Mouse (Mus musculus) kidney, postnatal 4 days (tissue): ENCODE measurements around the gene Hs3st3a1.

Experiments used
- DNase-seq, 2 experiments: peaks; one replicate each; pipeline ENCODE4 v3.0.0; 2021; ENCODE audit warnings: mixed read lengths in 2 of 2

The Hs3st3a1 gene

DNA sequence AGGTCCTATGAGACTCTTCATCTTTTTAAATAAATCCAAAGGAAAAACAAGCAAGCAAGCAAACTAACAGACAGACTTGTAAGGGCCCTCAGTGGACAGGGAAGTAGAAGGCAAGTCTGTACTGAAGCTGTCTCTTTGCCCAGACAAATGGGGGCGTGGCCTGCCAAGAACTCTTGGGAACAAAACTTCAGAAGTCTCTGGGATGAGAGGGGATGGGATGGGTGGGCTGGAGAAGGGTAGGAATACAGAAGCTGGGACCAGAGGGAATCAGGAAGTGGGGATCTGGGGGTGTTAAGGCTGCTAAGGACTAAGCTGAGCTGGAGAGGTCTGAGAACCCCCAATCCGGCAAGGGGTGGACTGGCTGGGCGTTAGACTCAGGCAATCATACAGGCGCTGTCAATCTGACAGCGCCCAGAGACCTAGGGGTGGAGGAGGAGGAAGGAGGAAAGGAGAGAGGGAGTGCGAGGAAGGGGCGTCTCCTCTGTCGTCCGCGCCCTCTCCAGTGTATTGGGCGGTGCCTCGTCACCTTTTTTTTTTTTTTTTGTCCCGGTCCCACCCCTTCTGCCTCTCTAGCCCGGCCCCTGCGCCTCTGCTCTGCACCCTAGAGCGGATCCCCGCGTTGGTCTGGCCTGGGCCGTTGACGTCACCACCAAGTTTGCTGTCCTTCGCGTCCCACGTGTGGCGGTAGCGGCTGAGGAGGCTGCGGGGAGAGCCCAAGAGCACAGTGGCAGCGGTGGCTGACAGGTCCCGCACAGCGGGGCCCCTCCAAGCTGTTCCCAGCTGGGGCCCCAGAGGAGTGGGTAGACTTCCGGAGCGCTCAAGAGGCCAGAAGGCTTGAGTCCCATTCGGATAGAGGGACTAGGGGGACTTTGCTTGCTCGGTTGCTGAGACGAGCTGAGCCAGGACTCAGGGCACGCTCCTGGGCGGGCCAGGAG is at the start of gene Hs3st3a1:
Gene Hs3st3a1, plus strand, starts transcription at position 722 of the 935 bp plus-strand sequence.
- DNase-seq = peak; percentile 75 to 84

DNA sequence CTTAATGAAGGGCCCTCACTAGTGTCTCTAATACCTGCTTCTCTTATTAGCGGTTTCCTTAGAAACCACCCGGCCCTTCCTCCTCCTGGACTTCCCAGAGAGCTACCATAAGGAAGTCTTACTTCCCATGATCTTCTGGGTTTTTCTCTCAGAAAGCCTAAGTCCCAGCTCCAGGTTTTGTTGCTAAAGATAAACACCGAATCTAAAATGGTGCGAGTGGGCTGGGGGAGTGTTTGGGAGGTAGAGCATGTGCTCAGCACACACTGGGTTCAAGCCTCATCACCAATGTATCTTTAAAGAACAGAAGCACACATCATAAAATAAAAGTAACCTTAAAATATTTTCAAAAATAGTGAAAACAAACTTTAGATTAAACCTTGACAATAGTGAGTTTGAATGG is 48.8 kb upstream of the Hs3st3a1 start:
- DNase-seq = no peak

DNA sequence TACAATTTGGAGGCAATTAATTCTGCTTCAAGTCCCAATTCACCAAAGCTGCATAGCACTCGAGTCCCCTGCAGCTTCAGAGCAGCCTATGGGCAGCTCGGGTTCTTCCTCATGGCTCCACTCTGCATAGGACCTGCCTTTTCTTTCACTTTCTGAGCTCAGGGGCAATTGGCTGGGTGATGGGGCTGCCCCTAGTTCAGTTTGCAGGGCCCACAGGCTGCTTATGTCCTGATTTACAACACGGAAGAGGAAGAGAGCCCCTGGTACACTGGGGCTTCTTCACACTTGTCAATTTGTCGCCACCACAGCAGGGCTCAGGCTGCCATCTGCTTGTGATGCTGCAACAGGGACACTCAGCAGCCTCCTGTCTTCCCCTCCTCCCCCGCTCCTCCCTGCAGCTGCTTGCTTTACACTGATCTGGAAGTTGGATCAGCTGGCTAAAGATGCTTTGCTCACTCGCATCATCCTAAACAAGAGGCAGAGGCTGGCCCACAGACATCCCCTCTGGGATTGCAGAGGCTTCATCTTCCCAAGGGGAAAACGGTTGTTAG is 38.7 kb upstream of the Hs3st3a1 start:
- peak; percentile 42 to 55 for DNase-seq

GRCm38 (mm10) chr11:64396949-64397348 is 38.2 kb upstream of the Hs3st3a1 start:
- no peak for DNase-seq

DNA sequence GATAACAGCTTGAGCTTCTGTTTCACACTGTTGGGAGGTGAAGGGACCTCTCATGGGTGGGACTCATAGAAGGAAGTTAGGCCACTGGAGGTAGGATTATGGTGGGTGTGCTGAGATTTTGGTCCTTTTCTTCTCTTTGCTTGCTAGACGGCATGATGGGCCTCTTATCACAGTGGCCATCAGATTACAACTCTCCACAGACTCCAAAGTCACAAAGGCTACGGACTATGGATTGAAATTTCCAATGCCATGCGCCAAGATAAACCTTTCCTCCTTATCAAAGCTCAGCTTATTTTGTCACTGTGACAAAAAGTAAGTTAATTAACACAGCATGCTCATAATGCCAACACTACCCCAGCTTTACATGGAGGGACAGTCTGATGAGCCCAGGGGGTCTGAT is 37.5 kb upstream of the Hs3st3a1 start:
- no peak for DNase-seq

DNA sequence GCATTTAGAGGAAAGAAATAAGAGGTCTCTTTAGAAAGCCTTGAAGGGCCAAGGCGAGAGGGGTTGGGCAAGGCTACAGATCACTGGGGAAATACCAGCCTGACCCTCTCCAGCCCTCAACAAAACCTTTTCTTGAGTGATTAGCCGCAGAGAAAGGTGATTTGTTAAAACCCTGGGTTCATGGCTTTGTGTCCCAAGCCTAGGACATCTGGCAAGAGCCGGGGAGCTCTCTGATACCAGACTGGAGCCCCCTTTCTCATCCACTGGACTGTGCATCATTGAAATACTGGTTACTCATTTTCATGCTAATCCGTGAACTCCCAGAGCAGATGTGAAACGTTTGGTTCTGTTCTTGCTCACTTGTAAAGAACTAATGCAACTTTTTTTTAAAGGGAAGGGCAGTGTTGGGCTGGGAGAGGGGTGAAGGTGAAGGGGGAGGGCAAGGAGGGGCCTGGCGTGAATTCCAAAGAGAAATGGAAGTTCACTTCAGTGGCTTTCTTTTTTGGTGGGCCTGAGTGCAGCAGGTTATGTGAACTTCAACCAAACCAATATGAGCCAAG is 34.5 kb upstream of the Hs3st3a1 start:
- DNase-seq = no peak

DNA sequence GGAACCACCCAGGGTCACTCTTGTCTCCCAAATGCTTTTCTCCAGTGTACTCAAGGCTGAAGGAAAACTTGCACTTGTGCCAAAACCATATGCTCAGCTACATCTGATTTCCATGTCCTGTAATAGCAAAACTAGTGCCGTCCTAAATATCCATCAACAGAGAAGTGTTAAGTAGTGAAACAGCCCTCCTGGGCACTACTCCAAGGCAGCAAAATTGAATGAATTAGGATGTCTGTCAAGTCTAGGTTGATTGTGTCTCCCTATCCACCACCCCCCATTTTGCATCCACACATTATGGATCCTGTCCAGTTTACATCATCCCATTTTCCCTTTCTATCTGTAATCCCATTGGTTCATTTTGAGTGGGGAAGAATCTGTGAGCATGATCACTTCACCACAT is 16.2 kb upstream of the Hs3st3a1 start:
- no peak for DNase-seq

- DNase-seq = peak; percentile 64 to 75
These were observed 647 bp downstream of the Hs3st3a1 start for GRCm38 (mm10) chr11:64435546-64436411.

GRCm38 (mm10) chr11:64436412-64436727 is 1.2 kb downstream of the Hs3st3a1 start, which contains the start of gene F930015N05Rik:
Gene F930015N05Rik (minus strand): TSS chr11:64436653.
- DNase-seq = no peak

GRCm38 (mm10) chr11:64436791-64437298 is 1.7 kb downstream of the Hs3st3a1 start:
- DNase-seq = no peak

DNA sequence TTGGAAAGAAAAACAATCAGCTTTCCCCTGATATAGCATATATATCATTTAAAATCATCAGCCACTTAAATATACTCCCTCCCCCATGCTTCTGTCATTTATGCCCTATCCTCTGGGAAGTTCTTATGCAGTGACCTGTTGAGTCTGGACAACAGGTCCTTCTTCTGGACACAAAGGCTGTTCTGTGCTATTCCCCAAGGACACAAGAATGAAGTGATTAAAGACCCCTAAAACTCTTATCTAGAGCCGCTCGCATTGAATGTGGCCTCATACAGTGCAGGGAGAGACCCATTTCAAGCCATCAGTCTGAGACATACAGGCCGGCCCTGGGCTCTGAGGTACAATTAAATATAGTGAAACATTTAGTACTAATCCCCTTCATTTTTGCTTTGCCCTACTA is 2.6 kb downstream of the Hs3st3a1 start:
- no peak for DNase-seq

GRCm38 (mm10) chr11:64438909-64439308 is 3.8 kb downstream of the Hs3st3a1 start:
- peak; percentile 31 to 39 for DNase-seq

GRCm38 (mm10) chr11:64442119-64442518 is 7.0 kb downstream of the Hs3st3a1 start:
- peak in 1 of 2 experiments; percentile 22 for DNase-seq

- no peak for DNase-seq
These were observed 7.6 kb downstream of the Hs3st3a1 start for GRCm38 (mm10) chr11:64442701-64443100.

GRCm38 (mm10) chr11:64445227-64445626 is 10.1 kb downstream of the Hs3st3a1 start:
- no peak for DNase-seq

GRCm38 (mm10) chr11:64448586-64449315 is 13.6 kb downstream of the Hs3st3a1 start:
- no peak for DNase-seq

- no peak for DNase-seq
These were observed 26.6 kb downstream of the Hs3st3a1 start for GRCm38 (mm10) chr11:64461746-64462145.

- no peak for DNase-seq
These were observed 33.6 kb downstream of the Hs3st3a1 start for GRCm38 (mm10) chr11:64468737-64469136.

DNA sequence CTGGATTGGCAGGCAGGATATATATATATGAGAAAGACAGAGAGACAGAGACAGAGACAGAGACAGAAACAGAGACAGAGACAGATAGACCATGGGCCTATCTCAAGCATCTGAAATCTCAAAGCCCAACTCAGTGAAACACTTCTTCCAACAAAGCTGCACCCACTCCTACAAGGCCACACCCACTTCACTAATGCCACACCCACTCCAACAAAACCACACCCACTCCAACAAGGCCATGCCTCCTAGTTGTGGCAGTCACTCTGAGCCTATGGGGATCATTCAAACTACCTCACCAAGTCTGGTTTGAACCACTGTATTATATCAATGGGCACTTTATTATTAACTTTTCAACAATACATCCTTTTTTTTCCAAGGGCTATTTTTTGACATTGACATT is 35.6 kb downstream of the Hs3st3a1 start:
- no peak for DNase-seq

GRCm38 (mm10) chr11:64473679-64474078 is 38.5 kb downstream of the Hs3st3a1 start:
- no peak for DNase-seq

DNA sequence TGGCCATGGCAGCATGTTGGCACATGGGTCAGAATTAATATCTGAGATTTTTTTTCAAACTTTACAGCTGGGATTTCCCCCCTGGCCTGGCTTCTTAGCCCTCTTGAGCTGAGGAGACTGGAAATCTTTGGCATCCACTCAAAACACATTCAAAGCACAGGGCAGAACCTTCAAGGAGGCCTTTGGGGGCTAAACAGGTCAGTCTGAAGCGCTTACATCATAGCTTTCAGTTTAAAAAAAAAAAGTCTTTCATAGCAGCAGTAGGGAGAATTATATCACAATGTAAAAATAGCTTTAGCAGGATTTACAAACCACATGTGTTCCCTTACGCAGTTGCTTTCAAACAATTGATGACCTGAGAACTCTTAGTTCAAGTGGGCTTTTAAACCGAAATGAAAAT is 46.3 kb downstream of the Hs3st3a1 start:
- no peak for DNase-seq
